Mouse (Mus musculus) heart, postnatal 0 days (tissue): Measurements from ENCODE around the gene Ccng1. TPM values are rescaled to one million over a fixed set of nuclear protein-coding genes. Genes with fewer than 3 reads are reported as not detected.
"Not testable (repeated sequence)": the region's sequence is repeated elsewhere in the genome, so short reads cannot be mapped to it uniquely, and the experiment has no call there.

Experiments used
- ATAC-seq: fragments of 200-750 bp; cut with Nextera tagmentation; 2 replicates; pipeline ENCODE4 v1.8.0; 2017; ENCODE audit warnings: low read depth, moderate number of reproducible peaks, moderate library complexity; ENCODE audit not compliant: insufficient read depth
- DNase-seq: peaks from one replicate; pipeline ENCODE4 v3.0.0-alpha.2; 2016; ENCODE audit warnings: low spot score
- H3K27ac ChIP-seq: fragments of 300-500 bp; sonication (generic); 2 replicates; pipeline ENCODE4 v1.5.1; 2014; ENCODE audit warnings: low read depth, mild to moderate bottlenecking
- H3K27me3 ChIP-seq: fragments of 300-500 bp; sonication (generic); 2 replicates; pipeline ENCODE4 v1.6.1; 2014; ENCODE audit warnings: low read length, mixed read lengths; ENCODE audit not compliant: control insufficient read depth, insufficient read depth
- H3K36me3 ChIP-seq: fragments of 300-500 bp; sonication (generic); replicated peaks from 2 replicates; pipeline ENCODE4 v1.6.1; 2014; ENCODE audit warnings: low read length, mixed read lengths; ENCODE audit not compliant: control insufficient read depth, insufficient read depth
- H3K4me1 ChIP-seq: fragments of 300-500 bp; sonication (generic); 2 replicates; pipeline ENCODE4 v1.6.1; 2014; ENCODE audit warnings: antibody characterized with exemption; ENCODE audit not compliant: control insufficient read depth, insufficient read depth
- H3K4me2 ChIP-seq: fragments of 300-500 bp; sonication (generic); 2 replicates; pipeline ENCODE4 v1.6.1; 2014; ENCODE audit warnings: low read depth, mild to moderate bottlenecking, low read length, moderate library complexity
- H3K4me3 ChIP-seq: fragments of 300-500 bp; sonication (generic); 2 replicates; pipeline ENCODE4 v1.5.1; 2014; ENCODE audit warnings: low read depth, low read length
- H3K9ac ChIP-seq: fragments of 300-500 bp; sonication (generic); replicated peaks from 2 replicates; pipeline ENCODE4 v1.6.1; 2014; ENCODE audit warnings: low read depth, low read length, mixed read lengths
- H3K9me3 ChIP-seq: fragments of 300-500 bp; sonication (generic); replicated peaks from 2 replicates; pipeline ENCODE4 v1.6.1; 2016; ENCODE audit warnings: low read length; ENCODE audit not compliant: control insufficient read depth
- CTCF ChIP-seq: IDR thresholded peaks from 2 replicates; pipeline ENCODE4 v1.5.1; 2016; ENCODE audit warnings: antibody characterized with exemption, control low read depth, low read depth
- EP300 ChIP-seq: IDR thresholded peaks from 2 replicates; pipeline ENCODE4 v1.6.1; 2016; ENCODE audit warnings: antibody characterized with exemption, low read depth
- WGBS: fragments of 180-500 bp; shearing (Covaris S2); extraction: QIAGEN DNeasy Blood & Tissue Kit; methylation state at CpG from one replicate; pipeline ENCODE4 v1.1.7; 2014; 5-methylcytosine and 5-hydroxymethylcytosine counted together
- polyA plus RNA-seq: library from polyadenylated mRNA; unstranded; fragments of >200 nt; fragmentation: Nextera tagmentation; extraction: Ambion mirVana; gene quantifications from 2 replicates; pipeline ENCODE4 v1.2.1, GENCODE M21; 2015
- total RNA-seq: library from RNA; depleted of rRNA; stranded (reverse); fragments of >200 nt; gene quantifications from 2 replicates; pipeline ENCODE4 v1.2.3, GENCODE M21; 2014; ENCODE audit warnings: low replicate concordance; rRNA removed

The Ccng1 gene
- total and polyA plus RNA-seq, 2 experiments from 2014 or later: 174 to 246 TPM

DNA sequence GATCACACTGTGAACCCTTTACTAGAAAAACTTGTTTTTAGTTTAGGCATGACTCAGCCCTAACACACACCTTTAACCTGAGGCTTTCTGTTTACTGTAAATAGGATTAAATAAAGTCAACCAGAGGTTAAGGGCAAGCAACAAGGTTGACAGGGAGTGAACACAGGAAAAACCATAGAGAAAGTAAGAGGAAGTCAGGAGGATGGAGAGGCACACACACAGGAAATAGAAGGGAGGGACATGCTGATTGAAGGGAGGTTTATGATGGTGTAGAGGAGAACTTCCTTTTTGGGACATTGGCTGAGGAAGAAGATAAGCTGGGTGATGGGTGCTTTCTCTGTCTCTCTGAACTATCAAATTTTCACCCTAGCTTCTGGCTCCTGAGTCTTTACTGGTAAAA lies 36.8 kb downstream of the Ccng1 start:
- no peak overlapping the region for H3K9ac ChIP-seq
- H3K4me2 ChIP-seq: no peak overlapping the region
- H3K4me1 ChIP-seq: no peaks in the 10 kb centered on the region
- H3K36me3 ChIP-seq: peaks cover 91% of the 10 kb centered on the region
- no peak for DNase-seq
- H3K9me3 ChIP-seq: no peaks in the 10 kb centered on the region
- TF ChIP-seq EP300 (no peak), CTCF (no peak)
- H3K4me3 ChIP-seq: no peak overlapping the region
- H3K27me3 ChIP-seq: no peaks in the 10 kb centered on the region
- H3K27ac ChIP-seq: no peak overlapping the region
- ATAC-seq: no peak

DNA sequence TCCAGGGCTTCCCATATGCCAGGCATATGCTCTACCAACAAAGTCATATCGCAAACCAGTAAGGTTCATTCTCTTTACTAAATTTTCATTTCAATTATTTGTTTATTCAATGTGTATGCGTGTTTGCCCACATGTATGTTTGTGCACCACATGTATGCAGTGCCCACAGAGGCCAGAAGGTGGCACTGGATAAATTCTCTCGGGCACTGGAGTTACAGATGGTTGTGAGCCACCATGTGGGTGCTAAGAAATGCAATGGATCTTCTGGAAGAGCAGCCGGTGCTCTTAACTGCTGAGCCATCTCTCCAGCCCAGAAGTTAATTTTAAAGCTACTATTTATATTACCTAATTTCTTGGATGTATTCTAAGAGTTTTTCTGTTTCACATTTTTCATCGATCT lies 39.6 kb downstream of the Ccng1 start:
- DNase-seq (no peak), ATAC-seq (no peak)
- 96% methylated on average over 5 of the region's 5 CpGs for WGBS
- H3K27ac ChIP-seq: no peak overlapping the region
- peaks cover 90% of the 10 kb centered on the region for H3K36me3 ChIP-seq
- TF ChIP-seq CTCF: no peak
- no peak for TF ChIP-seq EP300
- no peaks in the 10 kb centered on the region for H3K9me3 ChIP-seq
- no peak overlapping the region for H3K9ac ChIP-seq
- no peak overlapping the region for H3K4me3 ChIP-seq
- H3K4me1 ChIP-seq: no peaks in the 10 kb centered on the region
- H3K4me2 ChIP-seq: no peak overlapping the region
- H3K27me3 ChIP-seq: no peaks in the 10 kb centered on the region

DNA sequence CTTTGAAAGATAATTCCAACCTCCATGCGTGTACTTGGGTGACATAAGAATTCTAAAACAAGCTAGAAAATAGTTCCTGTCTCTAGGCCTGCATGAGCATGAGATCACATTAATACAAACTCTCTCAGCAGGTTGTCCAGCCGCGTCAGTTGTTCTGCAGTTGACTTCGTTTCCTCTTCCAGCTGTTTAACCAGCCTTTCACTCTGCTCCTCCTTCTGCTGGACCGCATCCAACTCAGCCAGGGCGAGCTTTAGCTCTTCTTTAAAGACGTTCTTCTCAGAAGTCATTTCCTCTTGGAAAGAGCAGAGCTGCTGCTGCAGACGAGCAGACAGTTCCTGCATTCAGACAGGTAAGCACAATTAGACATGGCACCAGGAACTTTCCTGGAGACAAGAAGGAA lies 41.3 kb downstream of the Ccng1 start:
- TF ChIP-seq CTCF (no peak), EP300 (no peak)
- 67% methylated on average over 8 of the region's 8 CpGs for whole genome bisulfite sequencing
- peaks cover 89% of the 10 kb centered on the region for H3K36me3 ChIP-seq
- no peak for DNase-seq
- no peaks in the 10 kb centered on the region for H3K27me3 ChIP-seq
- no peak overlapping the region for H3K27ac ChIP-seq
- no peak overlapping the region for H3K9ac ChIP-seq
- no peak overlapping the region for H3K4me3 ChIP-seq
- no peak for ATAC-seq
- no peak overlapping the region for H3K4me2 ChIP-seq
- H3K9me3 ChIP-seq: no peaks in the 10 kb centered on the region
- no peaks in the 10 kb centered on the region for H3K4me1 ChIP-seq

GRCm38 (mm10) chr11:40709899-40710298 lies 45.2 kb downstream of the Ccng1 start:
- peaks cover 87% of the 10 kb centered on the region for H3K36me3 ChIP-seq
- H3K4me3 ChIP-seq, H3K9ac ChIP-seq, H3K9me3 ChIP-seq, H3K27ac ChIP-seq, ATAC-seq, H3K27me3 ChIP-seq, DNase-seq, H3K4me1 ChIP-seq, H3K4me2 ChIP-seq: not testable (repeated sequence)
- 85% methylated on average over 6 of the region's 6 CpGs for WGBS

Other genes starting within 250 kb of the Ccng1 start
- 97.0 and 111 TPM in 2 replicates for gene Mat2b, start 60.1 kb downstream of the Ccng1 start, total RNA-seq
- gene Mat2b, start 60.1 kb downstream of the Ccng1 start, polyA plus RNA-seq: 144 and 152 TPM in 2 replicates
- 29.0 and 56.5 TPM in 2 replicates for gene Hmmr, start 21.9 kb downstream of the Ccng1 start, total RNA-seq
- 18.0 and 18.1 TPM in 2 replicates for gene Hmmr, start 21.9 kb downstream of the Ccng1 start, polyA plus RNA-seq
- gene Nudcd2, start 21.6 kb downstream of the Ccng1 start, total RNA-seq: 28.3 and 55.1 TPM in 2 replicates
- 68.9 and 72.4 TPM in 2 replicates for gene Nudcd2, start 21.6 kb downstream of the Ccng1 start, polyA plus RNA-seq